Comparison of ENCODE assay signal across 8 mouse cellular contexts in the genomic region with DNA sequence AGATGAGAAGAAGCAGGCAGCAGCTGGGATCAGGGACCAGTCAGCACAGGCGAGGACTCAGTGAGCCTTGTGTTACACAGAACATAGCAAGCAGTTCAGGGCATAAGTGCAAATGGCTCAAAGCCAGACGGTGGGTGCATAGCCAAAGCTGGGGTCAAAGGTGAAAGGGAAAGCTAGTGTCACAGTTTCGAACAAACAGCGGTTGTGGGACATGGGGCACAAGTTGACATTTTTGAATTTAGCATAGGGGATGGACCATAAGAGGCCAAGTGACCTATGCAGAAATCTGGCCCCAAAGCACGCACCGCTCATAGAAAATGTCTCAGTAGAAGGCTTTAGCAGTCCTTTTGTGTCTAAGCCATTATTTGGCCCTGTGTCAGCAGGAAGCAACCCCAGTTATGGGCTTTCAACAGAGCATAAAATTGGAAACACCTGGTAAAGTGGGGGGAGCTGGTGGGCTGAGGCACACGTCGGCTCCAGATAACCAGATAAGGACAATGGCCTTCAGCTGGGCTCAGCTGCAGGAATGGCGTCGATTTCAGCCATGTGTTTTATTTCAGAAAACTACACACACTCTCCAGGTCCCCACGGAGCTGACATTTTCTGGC.
DNase-seq lines count a peak whose midpoint lies in the region; ATAC-seq lines count a peak whose summit lies in the region.

No protein-coding gene starts in this region.

- no peaks in the 10 kb centered on the region for H3K9me3 ChIP-seq in forebrain, embryonic 15.5 days

- no peaks in the 10 kb centered on the region for H3K36me3 ChIP-seq in forebrain, embryonic 15.5 days

- no peaks in the 10 kb centered on the region for H3K27me3 ChIP-seq in forebrain, embryonic 15.5 days

- no peak overlapping the region for H3K4me3 ChIP-seq in forebrain, embryonic 15.5 days

- peak overlapping the region; percentile 43; the same call in 1 of the 2 replicates for H3K27ac ChIP-seq in forebrain, embryonic 15.5 days (replicated peaks)

- no peak overlapping the region for H3K4me2 ChIP-seq in forebrain, embryonic 15.5 days (replicated peaks)

- no peak; the same call in 1 of the 2 replicates for ATAC-seq in forebrain, embryonic 15.5 days (replicated peaks)
- no peak for ATAC-seq in CD4-positive, CD25-positive, alpha-beta regulatory T cell, adult 4 months
- no peak for ATAC-seq in megakaryocyte progenitor cell, adult 5-6 weeks (replicated peaks; ENCODE audit: poor library complexity)
- ATAC-seq in erythroid progenitor cell, adult 5-6 weeks (replicated peaks; ENCODE audit: low FRiP score, poor library complexity, severe bottlenecking): no peak

- peaks cover 11% of the 10 kb centered on the region for H3K4me1 ChIP-seq in forebrain, embryonic 15.5 days

- DNase-seq in adrenal gland, adult 8-10 months: peak; percentile 16
- no peak for DNase-seq in adrenal gland, postnatal 4 days (ENCODE audit: low spot score in 2 of 2)
- DNase-seq in kidney, adult 8-10 months: peak; percentile 57 to 69
- peak; percentile 9 for DNase-seq in lung, postnatal 14 days

- WGBS in forebrain, embryonic 15.5 days: 35% methylated on average over 11 of the region's 11 CpGs

- no peak overlapping the region for H3K9ac ChIP-seq in forebrain, embryonic 15.5 days (replicated peaks)

Comparison
In these comparisons a context has a peak if more than half of its experiments do, and no peak if none do; other contexts are left out.
1. DNase-seq: peak in adrenal gland, adult 8-10 months (single experiment), kidney, adult 8-10 months (2 of 2) and lung, postnatal 14 days (single experiment); none in adrenal gland, postnatal 4 days (0 of 2).